In genomic region chr12:77595821-77596220, GRCm38 (mm10) we compare ENCODE assay signal across 15 mouse cellular contexts.
"Had no signal": no experiment of that assay in that cellular context is flagged by ENCODE, and none has a peak within 500 bp of the region (broad histone marks: within the 10 kb centered on the region; RNA-seq: fewer than 3 reads in every experiment).

No protein-coding gene starts in this region.

- H3K4me3 ChIP-seq: layer of hippocampus, adult 2 months; limb, embryonic 15.5 days; liver, embryonic 12.5 days; midbrain, embryonic 10.5 days; midbrain, embryonic 15.5 days; neural tube, embryonic 13.5 days; stomach, embryonic 15.5 days had no signal

- H3K9me3 ChIP-seq: limb, embryonic 15.5 days; liver, embryonic 12.5 days; midbrain, embryonic 10.5 days; midbrain, embryonic 15.5 days; neural tube, embryonic 13.5 days; stomach, embryonic 15.5 days had no signal

- H3K4me2 ChIP-seq: limb, embryonic 15.5 days; liver, embryonic 12.5 days; lung, embryonic 14.5 days; midbrain, embryonic 15.5 days; neural tube, embryonic 13.5 days; stomach, embryonic 15.5 days had no signal

- H3K27me3 ChIP-seq: limb, embryonic 15.5 days; liver, embryonic 12.5 days; midbrain, embryonic 15.5 days; neural tube, embryonic 13.5 days; stomach, embryonic 15.5 days had no signal

- H3K36me3 ChIP-seq: limb, embryonic 15.5 days; liver, embryonic 12.5 days; midbrain, embryonic 10.5 days; midbrain, embryonic 15.5 days; neural tube, embryonic 13.5 days; stomach, embryonic 15.5 days had no signal

- H3K4me1 ChIP-seq: liver, embryonic 12.5 days had no signal

- H3K9ac ChIP-seq: limb, embryonic 15.5 days; liver, embryonic 12.5 days; lung, embryonic 14.5 days; midbrain, embryonic 15.5 days; neural tube, embryonic 13.5 days; stomach, embryonic 15.5 days had no signal

- DNase-seq: kidney, postnatal 10 days; kidney, postnatal 4 days; lung, embryonic 14.5 days; lung, postnatal 10 days; lung, postnatal 4 days; retina, postnatal 1 day; thymus, adult 2 months; thymus, postnatal 25 days had no signal

- ATAC-seq: liver, embryonic 12.5 days; midbrain, embryonic 15.5 days had no signal

- H3K27ac ChIP-seq: layer of hippocampus, adult 2 months; limb, embryonic 15.5 days; liver, embryonic 12.5 days; midbrain, embryonic 10.5 days; midbrain, embryonic 15.5 days; neural tube, embryonic 13.5 days; stomach, embryonic 15.5 days had no signal
